ENCODE assay signal across 25 mouse cellular contexts in the genomic region with DNA sequence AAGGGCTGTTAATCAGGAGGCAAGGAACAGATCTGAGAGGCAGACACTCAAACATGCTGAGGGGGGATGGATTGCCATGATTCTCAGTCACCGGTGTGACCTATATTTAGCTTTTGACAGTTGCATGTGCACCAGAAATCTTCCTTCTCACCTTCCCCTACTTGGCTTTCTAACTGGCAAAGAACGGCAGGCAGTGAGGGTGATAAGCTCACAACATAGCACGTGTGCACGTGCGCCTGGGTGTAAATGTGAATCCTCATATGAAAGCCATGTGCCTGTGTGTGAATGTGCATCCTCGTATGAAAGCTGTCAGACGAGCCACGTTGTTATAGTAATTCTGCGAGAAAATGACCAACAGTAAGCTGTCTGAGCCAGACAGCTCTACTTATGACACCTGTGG.
DNase-seq lines count a peak whose midpoint lies in the region; ATAC-seq lines count a peak whose summit lies in the region.
"Had no signal": no experiment of that assay in that cellular context is flagged by ENCODE, and none has a peak within 500 bp of the region (broad histone marks: within the 10 kb centered on the region; RNA-seq: fewer than 3 reads in every experiment).

No protein-coding gene starts in this region.

- ATAC-seq in forebrain, embryonic 16.5 days = peak; percentile 49; the same call in 1 of the 2 replicates
- ATAC-seq in forebrain, embryonic 15.5 days (replicated peaks) = no peak; the same call in 1 of the 2 replicates
- no peak for ATAC-seq in midbrain, embryonic 11.5 days (ENCODE audit: low FRiP score)
- ATAC-seq in midbrain, embryonic 14.5 days (ENCODE audit: low FRiP score, low TSS enrichment) = no peak
- ATAC-seq in neural tube, embryonic 15.5 days (ENCODE audit: low FRiP score) = no peak
- ATAC-seq in megakaryocyte progenitor cell, adult 5-6 weeks (replicated peaks; ENCODE audit: poor library complexity) = no peak
- ATAC-seq: CD4-positive, CD25-positive, alpha-beta regulatory T cell, adult 4 months; hindbrain, postnatal 0 days; intestine, embryonic 16.5 days; midbrain, embryonic 13.5 days had no signal

- intact Hi-C loops in left cerebral cortex, postnatal 25 days (cut with DNase I) = loop anchor here (5.0 kb wide), 1 partner anchor 84 kb away; no protein-coding TSS in a partner anchor

- no peaks in the 10 kb centered on the region for H3K9me3 ChIP-seq in forebrain, embryonic 16.5 days (ENCODE audit: control insufficient read depth, low read length)
- H3K9me3 ChIP-seq in forebrain, embryonic 15.5 days = no peaks in the 10 kb centered on the region
- no peaks in the 10 kb centered on the region for H3K9me3 ChIP-seq in midbrain, embryonic 11.5 days (ENCODE audit: control insufficient read depth, low read length)
- H3K9me3 ChIP-seq in midbrain, embryonic 14.5 days (ENCODE audit: control insufficient read depth, low read length) = no peaks in the 10 kb centered on the region
- no peaks in the 10 kb centered on the region for H3K9me3 ChIP-seq in neural tube, embryonic 15.5 days (replicated peaks)
- H3K9me3 ChIP-seq: heart, embryonic 13.5 days; midbrain, embryonic 13.5 days had no signal

- peak; percentile 28 for DNase-seq in midbrain, embryonic 11.5 days (ENCODE audit: low spot score, missing footprints)
- no peak for DNase-seq in midbrain, embryonic 14.5 days
- peak; percentile 38 to 58 for DNase-seq in left cerebral cortex, postnatal 25 days (ENCODE audit: low spot score in 2 of 2)
- DNase-seq: adrenal gland, postnatal 25 days; cerebellum, adult 11-12 months; cerebellum, postnatal 25 days; gastrocnemius, postnatal 14 days; heart, adult 2 months; heart, postnatal 14 days; kidney, adult 9 months; kidney, postnatal 25 days; thymus, adult 2 months; thymus, postnatal 4 days had no signal

- H3K4me2 ChIP-seq in forebrain, embryonic 16.5 days (ENCODE audit: low read length) = no peak overlapping the region
- H3K4me2 ChIP-seq in forebrain, embryonic 15.5 days (replicated peaks) = no peak overlapping the region
- H3K4me2 ChIP-seq in midbrain, embryonic 11.5 days = no peak overlapping the region
- no peak overlapping the region for H3K4me2 ChIP-seq in midbrain, embryonic 14.5 days (ENCODE audit: low read length)
- H3K4me2 ChIP-seq in neural tube, embryonic 15.5 days = no peak overlapping the region
- H3K4me2 ChIP-seq: embryonic facial prominence, embryonic 12.5 days; heart, embryonic 13.5 days; midbrain, embryonic 13.5 days had no signal

- 86% methylated on average over 9 of the region's 9 CpGs for WGBS in forebrain, embryonic 16.5 days
- 83% methylated on average over 9 of the region's 9 CpGs for WGBS in forebrain, embryonic 15.5 days
- 88% methylated on average over 9 of the region's 9 CpGs for WGBS in midbrain, embryonic 11.5 days
- 90% methylated on average over 9 of the region's 9 CpGs for WGBS in midbrain, embryonic 14.5 days
- 88% methylated on average over 9 of the region's 9 CpGs for WGBS in neural tube, embryonic 15.5 days

- no peaks in the 10 kb centered on the region for H3K36me3 ChIP-seq in forebrain, embryonic 16.5 days (ENCODE audit: control insufficient read depth, insufficient read depth)
- no peaks in the 10 kb centered on the region for H3K36me3 ChIP-seq in forebrain, embryonic 15.5 days
- no peaks in the 10 kb centered on the region for H3K36me3 ChIP-seq in midbrain, embryonic 11.5 days (ENCODE audit: control insufficient read depth, insufficient read depth, low read length)
- H3K36me3 ChIP-seq in midbrain, embryonic 14.5 days (ENCODE audit: control insufficient read depth, insufficient read depth, low read length) = no peaks in the 10 kb centered on the region
- H3K36me3 ChIP-seq in neural tube, embryonic 15.5 days = no peaks in the 10 kb centered on the region
- H3K36me3 ChIP-seq: embryonic facial prominence, embryonic 12.5 days; heart, embryonic 13.5 days; midbrain, embryonic 13.5 days had no signal

- H3K9ac ChIP-seq in forebrain, embryonic 16.5 days (replicated peaks; ENCODE audit: low read depth, low read length) = no peak overlapping the region
- no peak overlapping the region for H3K9ac ChIP-seq in forebrain, embryonic 15.5 days (replicated peaks)
- H3K9ac ChIP-seq in midbrain, embryonic 11.5 days (ENCODE audit: low read length) = no peak overlapping the region
- H3K9ac ChIP-seq in midbrain, embryonic 14.5 days (replicated peaks; ENCODE audit: low read length) = no peak overlapping the region
- no peak overlapping the region for H3K9ac ChIP-seq in neural tube, embryonic 15.5 days (replicated peaks)
- H3K9ac ChIP-seq: embryonic facial prominence, embryonic 12.5 days; heart, embryonic 13.5 days; midbrain, embryonic 13.5 days had no signal

- H3K27me3 ChIP-seq in forebrain, embryonic 16.5 days (replicated peaks; ENCODE audit: control insufficient read depth, insufficient read depth, low read length) = no peaks in the 10 kb centered on the region
- H3K27me3 ChIP-seq in forebrain, embryonic 15.5 days = no peaks in the 10 kb centered on the region
- no peaks in the 10 kb centered on the region for H3K27me3 ChIP-seq in midbrain, embryonic 11.5 days (ENCODE audit: control insufficient read depth, insufficient read depth, low read length)
- H3K27me3 ChIP-seq in midbrain, embryonic 14.5 days (ENCODE audit: control insufficient read depth, insufficient read depth, low read length) = no peaks in the 10 kb centered on the region
- no peaks in the 10 kb centered on the region for H3K27me3 ChIP-seq in neural tube, embryonic 15.5 days (replicated peaks)
- H3K27me3 ChIP-seq: embryonic facial prominence, embryonic 12.5 days; heart, embryonic 13.5 days; midbrain, embryonic 13.5 days had no signal

- no peak overlapping the region for H3K27ac ChIP-seq in forebrain, embryonic 16.5 days (ENCODE audit: low read length)
- H3K27ac ChIP-seq in forebrain, embryonic 15.5 days (replicated peaks) = no peak overlapping the region
- H3K27ac ChIP-seq in midbrain, embryonic 11.5 days (ENCODE audit: low read depth, low read length) = no peak overlapping the region
- H3K27ac ChIP-seq in midbrain, embryonic 14.5 days (replicated peaks; ENCODE audit: low read depth, low read length) = no peak overlapping the region
- no peak overlapping the region for H3K27ac ChIP-seq in neural tube, embryonic 15.5 days (replicated peaks)
- H3K27ac ChIP-seq: embryonic facial prominence, embryonic 12.5 days; heart, adult 2 months; heart, embryonic 13.5 days; hindbrain, postnatal 0 days; layer of hippocampus, adult 2 months; midbrain, embryonic 13.5 days had no signal

- H3K4me1 ChIP-seq in forebrain, embryonic 16.5 days (replicated peaks; ENCODE audit: control insufficient read depth, insufficient read depth, low read length) = no peaks in the 10 kb centered on the region
- no peaks in the 10 kb centered on the region for H3K4me1 ChIP-seq in forebrain, embryonic 15.5 days
- H3K4me1 ChIP-seq in midbrain, embryonic 11.5 days (ENCODE audit: control insufficient read depth, insufficient read depth, low read length) = no peaks in the 10 kb centered on the region
- H3K4me1 ChIP-seq in midbrain, embryonic 14.5 days (ENCODE audit: control insufficient read depth, insufficient read depth, low read length) = no peaks in the 10 kb centered on the region
- H3K4me1 ChIP-seq in neural tube, embryonic 15.5 days = no peaks in the 10 kb centered on the region
- H3K4me1 ChIP-seq: embryonic facial prominence, embryonic 12.5 days; heart, embryonic 13.5 days; midbrain, embryonic 13.5 days had no signal

- no peak overlapping the region for H3K4me3 ChIP-seq in forebrain, embryonic 16.5 days (replicated peaks; ENCODE audit: low read length)
- no peak overlapping the region for H3K4me3 ChIP-seq in forebrain, embryonic 15.5 days
- H3K4me3 ChIP-seq in midbrain, embryonic 11.5 days (ENCODE audit: low read depth, low read length) = no peak overlapping the region
- no peak overlapping the region for H3K4me3 ChIP-seq in midbrain, embryonic 14.5 days (replicated peaks; ENCODE audit: low read depth, low read length)
- no peak overlapping the region for H3K4me3 ChIP-seq in neural tube, embryonic 15.5 days (replicated peaks)
- H3K4me3 ChIP-seq: embryonic facial prominence, embryonic 12.5 days; erythroblast, embryonic 14.5 days; heart, adult 2 months; heart, embryonic 13.5 days; layer of hippocampus, adult 2 months; midbrain, embryonic 13.5 days had no signal
